Mouse (Mus musculus) heart, embryonic 11.5 days (tissue): ENCODE measurements around the gene Strn4. TPM values are rescaled to one million over a fixed set of nuclear protein-coding genes. Genes with fewer than 3 reads are reported as not detected.
A peak's percentile ranks its signal among the peaks of the same experiment; 100 is the strongest.

Experiments
- ATAC-seq: fragments of 200-750 bp; cut with Nextera tagmentation; replicated peaks from 2 replicates; pipeline ENCODE4 v1.8.0; 2017; ENCODE audit warnings: moderate library complexity; ENCODE audit not compliant: insufficient number of reproducible peaks, low FRiP score, low TSS enrichment
- H3K27ac ChIP-seq: fragments of 300-500 bp; sonication (generic); 2 replicates; pipeline ENCODE4 v1.5.1; 2014; ENCODE audit warnings: mild to moderate bottlenecking, low read depth, low read length
- H3K27me3 ChIP-seq: fragments of 300-500 bp; sonication (generic); 2 replicates; pipeline ENCODE4 v1.6.1; 2014; ENCODE audit warnings: mild to moderate bottlenecking, low read length, mixed read lengths; ENCODE audit not compliant: control insufficient read depth, insufficient read depth
- H3K36me3 ChIP-seq: fragments of 300-500 bp; sonication (generic); 2 replicates; pipeline ENCODE4 v1.6.1; 2014; ENCODE audit warnings: mild to moderate bottlenecking, low read length, moderate library complexity, mixed read lengths; ENCODE audit not compliant: control insufficient read depth, insufficient read depth
- H3K4me1 ChIP-seq: fragments of 300-500 bp; sonication (generic); 2 replicates; pipeline ENCODE4 v1.6.1; 2014; ENCODE audit warnings: low read length; ENCODE audit not compliant: control insufficient read depth, insufficient read depth
- H3K4me2 ChIP-seq: fragments of 300-500 bp; sonication (generic); 2 replicates; pipeline ENCODE4 v1.6.1; 2014; ENCODE audit warnings: mild to moderate bottlenecking, moderate library complexity
- H3K4me3 ChIP-seq: fragments of 300-500 bp; sonication (generic); 2 replicates; pipeline ENCODE4 v1.5.1; 2014; ENCODE audit warnings: low read depth, low read length
- H3K9ac ChIP-seq: fragments of 300-500 bp; sonication (generic); 2 replicates; pipeline ENCODE4 v1.6.1; 2014; ENCODE audit warnings: mild to moderate bottlenecking, low read depth, low read length, moderate library complexity
- H3K9me3 ChIP-seq: fragments of 300-500 bp; sonication (generic); replicated peaks from 2 replicates; pipeline ENCODE4 v1.6.1; 2016; ENCODE audit warnings: low read length; ENCODE audit not compliant: control insufficient read depth
- WGBS: fragments of 180-500 bp; shearing (Covaris S2); extraction: QIAGEN DNeasy Blood & Tissue Kit; methylation state at CpG from one replicate; pipeline ENCODE4 v1.1.7; 2014; ENCODE audit not compliant: insufficient replicate concordance; 5-methylcytosine and 5-hydroxymethylcytosine counted together
- polyA plus RNA-seq: library from polyadenylated mRNA; unstranded; fragments of >200 nt; fragmentation: Nextera tagmentation; extraction: Ambion mirVana; gene quantifications from 2 replicates; pipeline ENCODE4 v1.2.1, GENCODE M21; 2014

Gene Strn4
- polyA plus RNA-seq, 1 experiment from 2014 or later, result 81.4 TPM

GRCm38 (mm10) chr7:16873392-16873791 is 57.7 kb downstream of the Strn4 start:
- 90% methylated on average over 4 of the region's 4 CpGs for WGBS
- Histone ChIP-seq H3K4me3 (no peak overlapping the region), H3K27me3 (no peaks in the 10 kb centered on the region), H3K27ac (no peak overlapping the region), H3K4me2 (no peak overlapping the region), H3K4me1 (peaks cover 10% of the 10 kb centered on the region; the same call in 1 of the 2 replicates), H3K36me3 (peaks cover 4% of the 10 kb centered on the region; the same call in 1 of the 2 replicates), H3K9me3 (no peaks in the 10 kb centered on the region), H3K9ac (no peak overlapping the region)
- ATAC-seq, result no peak

- peak overlapping the region; percentile 82 for H3K4me3 ChIP-seq
- H3K27ac ChIP-seq, result peak overlapping the region; percentile 89
- H3K36me3 ChIP-seq, result peaks cover 4% of the 10 kb centered on the region; the same call in 1 of the 2 replicates
- 3% methylated on average over 17 of the region's 17 CpGs for WGBS
- H3K9me3 ChIP-seq, result no peaks in the 10 kb centered on the region
- no peaks in the 10 kb centered on the region for H3K27me3 ChIP-seq
- ATAC-seq, result no peak
- H3K4me2 ChIP-seq, result peak overlapping the region; percentile 66
- peak overlapping the region; percentile 23; the same call in 1 of the 2 replicates for H3K9ac ChIP-seq
- H3K4me1 ChIP-seq, result peaks cover 10% of the 10 kb centered on the region; the same call in 1 of the 2 replicates
These were observed 58.5 kb downstream of the Strn4 start for GRCm38 (mm10) chr7:16874190-16874589.

GRCm38 (mm10) chr7:16874756-16875309 is 59.1 kb downstream of the Strn4 start:
- Histone ChIP-seq H3K9me3 (no peaks in the 10 kb centered on the region), H3K9ac (peak overlapping the region; percentile 23; the same call in 1 of the 2 replicates), H3K27me3 (no peaks in the 10 kb centered on the region), H3K27ac (peak overlapping the region; percentile 89), H3K4me2 (peak overlapping the region; percentile 66), H3K36me3 (peaks cover 4% of the 10 kb centered on the region; the same call in 1 of the 2 replicates), H3K4me1 (peaks cover 11% of the 10 kb centered on the region), H3K4me3 (peak overlapping the region; percentile 82)
- ATAC-seq, result peak; percentile 96
- under 1% methylated on average over 32 of the region's 33 CpGs for WGBS

DNA sequence AGATGAGACGGTGACA is 59.4 kb downstream of the Strn4 start, which contains the start of gene Dact3:
Gene Dact3, plus strand, starts transcription at position 8 of the 16 bp plus-strand sequence.
- H3K4me2 ChIP-seq, result peak within 1 kb of the TSS; percentile 66
- no peaks in the 10 kb centered on the region for H3K27me3 ChIP-seq
- peaks cover 2% of the 10 kb centered on the region; the same call in 1 of the 2 replicates for H3K36me3 ChIP-seq
- H3K4me1 ChIP-seq, result peaks cover 14% of the 10 kb centered on the region
- H3K9me3 ChIP-seq, result no peaks in the 10 kb centered on the region
- peak within 1 kb of the TSS; percentile 90 for H3K9ac ChIP-seq
- WGBS, result 0% methylated on average over 1 of the region's 1 CpGs
- H3K4me3 ChIP-seq, result peak within 1 kb of the TSS; percentile 82
- no peak for ATAC-seq
- H3K27ac ChIP-seq, result peak within 1 kb of the TSS; percentile 89

GRCm38 (mm10) chr7:16875326-16875725 is 59.6 kb downstream of the Strn4 start:
- WGBS, result under 1% methylated on average over 33 of the region's 42 CpGs
- Histone ChIP-seq H3K36me3 (peaks cover under 1% of the 10 kb centered on the region; the same call in 1 of the 2 replicates), H3K4me2 (peak overlapping the region; percentile 66), H3K27ac (peak overlapping the region; percentile 86), H3K4me3 (peak overlapping the region; percentile 82), H3K4me1 (peaks cover 16% of the 10 kb centered on the region), H3K9ac (peak overlapping the region; percentile 90), H3K27me3 (no peaks in the 10 kb centered on the region), H3K9me3 (no peaks in the 10 kb centered on the region)
- no peak for ATAC-seq

- 3% methylated on average over 11 of the region's 11 CpGs for WGBS
- peaks cover 23% of the 10 kb centered on the region for H3K4me1 ChIP-seq
- no peak for ATAC-seq
- H3K9me3 ChIP-seq, result no peaks in the 10 kb centered on the region
- H3K9ac ChIP-seq, result peak overlapping the region; percentile 90
- no peaks in the 10 kb centered on the region for H3K27me3 ChIP-seq
- peak overlapping the region; percentile 82 for H3K4me3 ChIP-seq
- H3K4me2 ChIP-seq, result peak overlapping the region; percentile 66
- H3K27ac ChIP-seq, result peak overlapping the region; percentile 86
- H3K36me3 ChIP-seq, result peaks cover under 1% of the 10 kb centered on the region
These were observed 60.3 kb downstream of the Strn4 start for GRCm38 (mm10) chr7:16876006-16876405.

DNA sequence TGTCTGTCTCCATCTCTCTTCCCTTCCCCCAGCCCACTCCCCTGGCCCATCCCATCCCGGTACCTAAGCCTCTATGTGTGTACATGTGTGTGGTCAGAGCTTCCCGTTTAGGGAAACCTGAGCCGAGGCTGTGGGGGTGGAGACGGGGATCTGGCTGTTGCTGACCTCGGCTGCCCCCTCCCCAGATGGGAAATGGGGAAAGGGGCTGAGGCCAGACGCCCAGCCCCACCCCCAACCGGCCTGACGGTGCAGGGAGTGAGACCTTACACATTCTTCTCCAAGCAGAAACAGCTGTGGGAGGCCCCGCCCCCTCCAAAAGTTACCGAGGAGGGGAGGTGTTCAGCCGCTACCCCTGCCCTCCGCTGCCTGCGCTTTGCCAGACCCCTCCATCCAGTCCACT is 60.9 kb downstream of the Strn4 start:
- Histone ChIP-seq H3K27me3 (no peaks in the 10 kb centered on the region), H3K4me3 (peak overlapping the region; percentile 82), H3K4me2 (peak overlapping the region; percentile 66), H3K4me1 (peaks cover 26% of the 10 kb centered on the region), H3K36me3 (peaks cover 6% of the 10 kb centered on the region), H3K9ac (peak overlapping the region; percentile 90), H3K27ac (peak overlapping the region; percentile 86), H3K9me3 (no peaks in the 10 kb centered on the region)
- WGBS, result 2% methylated on average over 13 of the region's 13 CpGs
- 0 out of 2 replicates have a peak, but pooled peaks have one; percentile 1 for ATAC-seq

DNA sequence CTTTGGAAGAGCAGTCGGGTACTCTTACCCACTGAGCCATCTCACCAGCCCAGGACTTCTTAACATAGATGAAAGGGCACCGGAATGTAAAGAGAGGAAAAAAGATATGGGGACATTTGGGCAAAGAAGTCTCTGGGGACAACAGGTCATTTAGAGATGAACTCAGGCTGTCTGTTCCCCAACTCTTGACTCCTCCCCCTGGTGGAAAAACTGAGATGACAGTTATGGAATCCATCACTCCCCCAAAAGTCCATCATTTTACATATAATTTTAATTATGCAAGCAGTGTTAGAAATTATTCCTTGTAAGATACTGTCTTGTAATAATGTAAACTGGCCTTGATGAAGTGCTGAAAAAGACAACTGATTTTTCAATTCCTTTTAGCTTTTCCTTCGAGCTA is 62.0 kb downstream of the Strn4 start:
- Histone ChIP-seq H3K4me1 (peaks cover 32% of the 10 kb centered on the region), H3K27me3 (no peaks in the 10 kb centered on the region), H3K9me3 (0 out of 2 replicates have a peak, but pooled peaks cover 4% of the 10 kb centered on the region), H3K27ac (no peak overlapping the region), H3K4me2 (no peak overlapping the region; the same call in 1 of the 2 replicates), H3K9ac (no peak overlapping the region), H3K36me3 (peaks cover 12% of the 10 kb centered on the region), H3K4me3 (no peak overlapping the region)
- 72% methylated on average over 3 of the region's 3 CpGs for WGBS
- ATAC-seq, result no peak
